24 mouse cellular contexts compared by ENCODE assay signal in genomic region chr1:170014784-170015183, GRCm38 (mm10).
"Had no signal": no experiment of that assay in that cellular context is flagged by ENCODE, and none has a peak within 500 bp of the region (broad histone marks: within the 10 kb centered on the region; RNA-seq: fewer than 3 reads in every experiment).

No protein-coding gene starts in this region.

- DNase-seq: kidney, postnatal 25 days; layer of hippocampus, adult 9-11 months; liver; lung, adult 18-20 months; lung, postnatal 10 days; lung, postnatal 36 days; retina, postnatal 1 day; right cerebral cortex, postnatal 25 days; spleen, adult 18-20 months; thymus, adult 18-20 months; thymus, postnatal 36 days had no signal

- H3K9ac ChIP-seq: limb, embryonic 13.5 days; liver, embryonic 12.5 days; liver, embryonic 15.5 days; lung, embryonic 15.5 days; midbrain, embryonic 13.5 days; neural tube, embryonic 13.5 days had no signal

- H3K27ac ChIP-seq: kidney, postnatal 0 days; layer of hippocampus, adult 2 months; limb, embryonic 10.5 days; limb, embryonic 13.5 days; liver, embryonic 12.5 days; liver, embryonic 15.5 days; lung, embryonic 15.5 days; midbrain, embryonic 10.5 days; midbrain, embryonic 13.5 days; neural tube, embryonic 13.5 days had no signal

- H3K27me3 ChIP-seq: limb, embryonic 13.5 days; liver, embryonic 12.5 days; liver, embryonic 15.5 days; lung, embryonic 15.5 days; megakaryocyte, embryonic 14.5 days; midbrain, embryonic 13.5 days; neural tube, embryonic 13.5 days had no signal

- H3K4me1 ChIP-seq: limb, embryonic 10.5 days; limb, embryonic 13.5 days; liver, embryonic 12.5 days; liver, embryonic 15.5 days; lung, embryonic 15.5 days; megakaryocyte, embryonic 14.5 days; midbrain, embryonic 10.5 days; midbrain, embryonic 13.5 days; neural tube, embryonic 13.5 days had no signal

- H3K4me3 ChIP-seq: layer of hippocampus, adult 2 months; limb, embryonic 10.5 days; limb, embryonic 13.5 days; liver, embryonic 12.5 days; liver, embryonic 15.5 days; lung, embryonic 15.5 days; megakaryocyte, embryonic 14.5 days; midbrain, embryonic 10.5 days; midbrain, embryonic 13.5 days; myocyte; neural tube, embryonic 13.5 days had no signal

- H3K36me3 ChIP-seq: liver, embryonic 15.5 days; midbrain, embryonic 10.5 days; midbrain, embryonic 13.5 days; neural tube, embryonic 13.5 days had no signal

- H3K4me2 ChIP-seq: limb, embryonic 13.5 days; liver, embryonic 12.5 days; liver, embryonic 15.5 days; lung, embryonic 15.5 days; midbrain, embryonic 13.5 days; neural tube, embryonic 13.5 days had no signal

- ATAC-seq: liver, embryonic 12.5 days; midbrain, embryonic 13.5 days; midbrain, embryonic 16.5 days had no signal
